Mouse (Mus musculus): Measurements from ENCODE around the gene Ifne.
"Not testable (repeated sequence)": the region's sequence is repeated elsewhere in the genome, so short reads cannot be mapped to it uniquely, and the experiment has no call there.

Ifne gene

DNA sequence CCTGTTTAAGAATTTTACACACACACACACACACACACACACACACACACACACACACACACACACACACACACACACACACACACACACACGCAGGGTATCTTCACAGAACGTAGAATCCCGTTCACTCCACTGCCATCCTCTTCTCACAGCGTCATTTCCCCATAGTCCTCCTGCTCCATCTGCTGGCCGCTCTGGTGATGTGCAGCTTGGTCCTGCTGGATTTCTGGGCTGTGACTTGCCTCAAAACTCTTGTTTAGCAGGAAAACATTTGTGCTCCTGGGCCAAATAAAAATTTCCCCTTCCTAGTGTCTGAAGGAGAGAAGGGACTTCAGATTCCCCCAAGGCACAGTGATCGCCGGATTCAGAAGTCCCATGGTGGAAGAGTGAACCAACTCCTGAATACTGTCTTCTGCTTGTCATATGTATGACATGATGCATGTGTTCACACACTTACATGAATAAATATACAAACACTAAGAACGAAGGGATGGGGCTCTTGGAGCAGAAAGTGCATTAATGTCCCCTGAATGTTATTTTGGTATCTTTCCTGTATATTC lies 12.6 kb downstream of the Ifne start:
- peak; percentile 91 for DNase-seq (ENCODE audit: low spot score)

- DNase-seq (ENCODE audit: low spot score) = peak; percentile 14
Measured at GRCm38 (mm10) chr4:88865011-88865569, 14.9 kb downstream of the Ifne start.

DNA sequence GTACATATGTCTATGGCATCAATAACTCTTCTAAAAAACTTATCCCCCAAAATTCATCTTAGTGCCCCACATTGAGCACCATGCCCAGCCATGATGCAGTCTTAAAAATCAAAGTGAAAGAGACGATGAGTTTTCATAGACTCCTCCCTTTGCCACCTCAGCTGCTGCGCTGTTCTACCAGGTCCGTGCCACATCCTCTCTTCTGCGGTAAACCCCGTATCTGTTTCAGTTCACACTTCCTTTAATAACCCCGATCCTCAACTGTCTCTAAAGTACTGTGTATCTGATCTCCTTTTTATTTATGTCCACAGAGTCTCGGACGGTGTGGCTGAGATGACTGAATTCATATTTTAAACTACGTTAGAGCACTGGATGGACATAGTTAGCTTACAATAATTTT lies 15.4 kb downstream of the Ifne start:
- no peak for DNase-seq (ENCODE audit: low spot score)

- no peak for DNase-seq (ENCODE audit: low spot score)
Measured at GRCm38 (mm10) chr4:88863309-88863708, 16.7 kb downstream of the Ifne start.

GRCm38 (mm10) chr4:88859214-88859613 lies 20.8 kb downstream of the Ifne start:
- DNase-seq (ENCODE audit: low spot score) = no peak

- no peak for DNase-seq (ENCODE audit: low spot score)
Measured at GRCm38 (mm10) chr4:88851026-88851763, 28.8 kb downstream of the Ifne start.

GRCm38 (mm10) chr4:88849698-88850097 lies 30.3 kb downstream of the Ifne start, which contains the start of gene Ifna1:
Ifna1 (plus strand) TSS chr4:88850087.
- no peak for DNase-seq (ENCODE audit: low spot score)

DNA sequence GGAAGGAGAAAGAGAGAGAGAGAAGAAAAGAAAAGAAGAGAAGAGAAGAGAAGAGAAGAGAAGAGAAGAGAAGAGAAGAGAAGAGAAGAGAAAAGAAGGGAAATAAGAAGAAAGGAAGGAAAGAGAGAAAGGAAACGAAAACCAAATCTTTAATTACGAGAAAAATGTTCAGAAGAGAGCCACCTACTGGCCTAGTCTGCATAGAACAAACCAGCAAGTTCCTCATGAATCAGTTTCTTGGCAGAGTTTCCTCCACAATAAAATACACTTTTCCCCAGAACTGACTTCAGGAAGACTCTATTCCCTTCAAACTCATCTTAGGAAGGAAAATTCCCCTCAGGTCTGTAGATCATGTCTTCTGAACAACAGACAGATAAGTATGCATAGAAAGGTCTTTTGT lies 34.7 kb downstream of the Ifne start:
- no peak for DNase-seq (ENCODE audit: low spot score)

DNA sequence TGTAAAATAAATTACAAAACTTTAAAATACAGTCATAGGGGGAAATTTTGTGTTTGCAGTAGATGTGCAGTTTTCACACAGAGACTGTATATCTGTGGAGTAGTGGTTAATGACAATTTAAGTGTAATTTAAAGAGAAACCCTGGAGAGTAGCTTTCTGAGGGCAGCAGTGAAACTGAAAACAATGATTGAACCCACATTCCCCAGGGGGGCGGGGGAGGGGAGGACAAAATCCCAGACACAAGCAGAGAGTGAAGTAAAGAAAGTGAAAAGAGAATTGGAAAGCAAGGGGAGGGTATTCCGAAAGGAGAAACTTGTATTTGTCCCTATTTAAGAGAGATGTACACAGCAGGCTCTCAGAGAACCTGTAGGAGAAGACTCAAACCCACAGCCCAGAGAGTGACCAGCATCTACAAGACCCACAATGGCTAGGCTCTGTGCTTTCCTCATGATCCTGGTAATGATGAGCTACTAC lies 38.5 kb downstream of the Ifne start, which contains the start of gene Ifna4:
TSS of gene Ifna4 (plus strand) at position 424 of the 474 bp plus-strand sequence.
- DNase-seq (ENCODE audit: low spot score) = no peak

DNA sequence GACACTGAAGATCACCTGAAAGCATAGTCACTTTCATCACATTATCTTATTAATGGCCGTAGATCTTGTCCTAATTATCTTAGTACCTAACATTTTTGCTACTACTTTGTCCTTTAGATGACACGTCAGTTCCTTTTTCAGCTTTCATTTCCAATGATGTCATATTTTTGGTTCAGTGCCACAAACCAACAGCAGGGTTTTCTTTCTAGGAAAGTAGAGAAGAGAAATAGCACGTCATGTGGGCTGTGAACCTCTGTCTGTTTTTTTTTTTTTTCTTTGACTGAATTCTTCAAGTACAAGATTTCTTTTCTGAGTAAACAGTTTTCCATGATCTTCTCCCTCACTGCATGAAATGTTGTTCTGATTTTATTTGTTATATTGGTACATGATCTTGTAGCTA lies 39.9 kb downstream of the Ifne start:
- DNase-seq (ENCODE audit: low spot score) = no peak

DNA sequence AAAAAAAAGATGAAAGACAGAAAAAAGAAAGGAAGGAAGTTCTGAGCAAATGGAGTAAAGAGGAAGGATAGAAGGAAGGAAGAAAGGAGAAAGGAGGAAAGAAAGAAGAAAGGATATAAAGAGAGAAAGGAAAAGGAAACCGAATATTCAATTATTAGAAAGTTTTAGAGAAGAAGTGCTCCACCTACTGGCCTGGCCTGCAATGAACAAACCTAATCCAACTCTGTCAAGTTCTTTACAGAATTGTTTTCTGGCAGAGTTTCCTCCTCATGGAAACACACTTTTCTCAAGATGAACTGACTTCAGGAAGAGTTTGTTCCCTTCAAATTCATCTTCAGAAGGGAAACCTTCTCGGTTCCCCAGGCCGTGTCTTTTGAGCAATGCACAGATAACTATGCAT lies 41.2 kb downstream of the Ifne start:
- no peak for DNase-seq (ENCODE audit: low spot score)

- not testable (repeated sequence) for DNase-seq (ENCODE audit: low spot score)
Measured at GRCm38 (mm10) chr4:88835225-88835624, 44.8 kb downstream of the Ifne start, which contains the start of gene Ifna5. Ifna5 (plus strand) TSS chr4:88835525.

GRCm38 (mm10) chr4:88830523-88830922 lies 49.5 kb downstream of the Ifne start:
- no peak for DNase-seq (ENCODE audit: low spot score)
